Mouse (Mus musculus) spleen, postnatal 14 days (tissue): ENCODE data around the gene Fgfr2.
"Not testable (repeated sequence)": the region's sequence is repeated elsewhere in the genome, so short reads cannot be mapped to it uniquely, and the experiment has no call there.

Source experiments
- DNase-seq, 2 experiments: peaks; one replicate each; pipeline ENCODE4 v3.0.0; 2021 to 2022; ENCODE audit warnings: low spot score in 2 of 2

Gene Fgfr2

GRCm38 (mm10) chr7:132664815-132665214 is 458.3 kb downstream of the Fgfr2 start:
- DNase-seq = no peak

GRCm38 (mm10) chr7:132662831-132663230 is 460.3 kb downstream of the Fgfr2 start:
- DNase-seq = not testable (repeated sequence)

- no peak for DNase-seq
These were observed 463.5 kb downstream of the Fgfr2 start for GRCm38 (mm10) chr7:132659633-132660032.

- DNase-seq = no peak
These were observed 464.5 kb downstream of the Fgfr2 start for GRCm38 (mm10) chr7:132658688-132659087.

- no peak for DNase-seq
These were observed 465.1 kb downstream of the Fgfr2 start for GRCm38 (mm10) chr7:132658058-132658450.

- DNase-seq = no peak
These were observed 465.6 kb downstream of the Fgfr2 start for GRCm38 (mm10) chr7:132657371-132658057.

- DNase-seq = peak; percentile 80 to 93
These were observed 466.6 kb downstream of the Fgfr2 start for GRCm38 (mm10) chr7:132656548-132656947.

GRCm38 (mm10) chr7:132656075-132656474 is 467.1 kb downstream of the Fgfr2 start:
- peak; percentile 81 to 90 for DNase-seq

GRCm38 (mm10) chr7:132654412-132654811 is 468.7 kb downstream of the Fgfr2 start:
- no peak for DNase-seq

- DNase-seq = no peak
These were observed 476.6 kb downstream of the Fgfr2 start for GRCm38 (mm10) chr7:132646514-132646913.

- no peak for DNase-seq
These were observed 478.4 kb downstream of the Fgfr2 start for GRCm38 (mm10) chr7:132644605-132645279.

- no peak for DNase-seq
These were observed 481.5 kb downstream of the Fgfr2 start for GRCm38 (mm10) chr7:132641606-132642005.

GRCm38 (mm10) chr7:132640946-132641345 is 482.2 kb downstream of the Fgfr2 start:
- DNase-seq = no peak

- peak in 1 of 2 experiments; percentile 13 for DNase-seq
These were observed 484.6 kb downstream of the Fgfr2 start for GRCm38 (mm10) chr7:132638446-132639087.

- DNase-seq = no peak
These were observed 485.9 kb downstream of the Fgfr2 start for GRCm38 (mm10) chr7:132637292-132637691.

GRCm38 (mm10) chr7:132631313-132631712 is 491.8 kb downstream of the Fgfr2 start:
- no peak for DNase-seq

- DNase-seq = no peak
These were observed 495.7 kb downstream of the Fgfr2 start for GRCm38 (mm10) chr7:132627448-132627847.

- DNase-seq = no peak
These were observed 497.0 kb downstream of the Fgfr2 start for GRCm38 (mm10) chr7:132626174-132626573.

- DNase-seq = no peak
These were observed 499.0 kb downstream of the Fgfr2 start for GRCm38 (mm10) chr7:132624161-132624560.

GRCm38 (mm10) chr7:132619975-132620918 is 502.9 kb downstream of the Fgfr2 start:
- DNase-seq = no peak

GRCm38 (mm10) chr7:132619549-132619948 is 503.6 kb downstream of the Fgfr2 start:
- DNase-seq = no peak
